Mouse (Mus musculus) T-helper 1 cell (primary cell): ENCODE measurements around the gene Akap7.

ENCODE experiments used
- in situ Hi-C: fragments of 300-600 bp; cut with MboI, MseI; formaldehyde crosslinking; loops from one replicate; pipeline ENCODE4 v1.15.1; 2025; ENCODE audit warnings: high pct_unique_total_duplicates

Akap7 gene

DNA sequence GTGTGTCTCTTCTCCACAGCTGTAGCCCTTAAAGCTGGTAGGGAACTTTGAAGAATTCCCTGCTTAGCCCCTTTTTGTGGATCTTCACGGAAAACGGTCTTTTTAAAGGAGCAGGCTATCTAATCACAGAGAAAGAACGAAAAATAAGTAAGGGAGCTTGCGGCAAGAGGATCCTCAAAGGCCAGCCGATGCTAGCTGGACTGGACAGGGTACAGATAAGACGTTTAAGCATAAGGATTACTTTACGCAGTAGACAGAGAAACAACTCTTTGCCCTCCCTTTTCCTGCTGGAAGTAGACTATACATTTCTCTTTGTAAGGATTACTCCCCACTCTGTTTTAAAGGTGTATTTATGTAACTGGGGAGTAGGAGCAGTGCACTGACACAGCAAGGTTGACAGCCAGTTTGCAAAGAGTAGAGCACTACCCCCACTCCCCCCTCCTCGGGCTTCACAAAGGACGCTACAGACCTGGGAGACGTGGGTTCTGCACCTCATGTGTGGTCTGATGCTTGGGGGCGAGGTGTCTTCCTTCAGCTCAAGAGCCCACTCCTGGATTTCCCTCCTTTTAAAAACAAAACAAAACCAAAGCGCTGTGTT is 9.9 kb downstream of the Akap7 start:
- in situ Hi-C loops = loop anchor here (5.0 kb wide), 1 partner anchor 60 kb away; the partner anchor contains the start of gene Epb41l2

GRCm38 (mm10) chr10:25296657-25297369 is 10.9 kb downstream of the Akap7 start:
- in situ Hi-C loops = loop anchor here (5.0 kb wide), 1 partner anchor 60 kb away; the partner anchor contains the start of gene Epb41l2

DNA sequence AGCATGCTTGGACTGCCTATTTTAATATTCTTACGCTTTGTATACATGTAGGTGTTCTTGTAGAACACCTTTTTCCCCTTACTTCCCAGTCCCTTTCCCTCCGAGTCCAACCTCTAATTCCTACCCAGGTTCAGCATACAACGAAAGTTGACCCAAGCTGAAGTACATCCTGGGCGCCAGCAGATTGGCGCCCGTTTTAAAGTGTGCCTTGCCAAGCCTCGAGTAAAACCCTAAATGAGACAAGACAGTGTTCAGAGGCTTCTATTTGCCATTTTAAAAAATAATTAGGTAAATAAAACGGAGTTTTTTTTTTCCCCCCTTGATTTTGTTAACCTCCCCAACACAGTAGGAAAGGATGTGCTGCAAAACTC is 11.4 kb downstream of the Akap7 start:
- in situ Hi-C loops = loop anchor here (5.0 kb wide), 1 partner anchor 61 kb away; the partner anchor contains the start of gene Epb41l2

- in situ Hi-C loops = loop anchor here (5.0 kb wide), 1 partner anchor 61 kb away; the partner anchor contains the start of gene Epb41l2
Observed at GRCm38 (mm10) chr10:25295836-25296235, 11.8 kb downstream of the Akap7 start.

- in situ Hi-C loops = loop anchor here (5.0 kb wide), 1 partner anchor 62 kb away; the partner anchor contains the start of gene Epb41l2
Observed at GRCm38 (mm10) chr10:25294999-25295398, 12.7 kb downstream of the Akap7 start.

- in situ Hi-C loops = no loop called here
Observed at GRCm38 (mm10) chr10:25293796-25294195, 13.9 kb downstream of the Akap7 start.

DNA sequence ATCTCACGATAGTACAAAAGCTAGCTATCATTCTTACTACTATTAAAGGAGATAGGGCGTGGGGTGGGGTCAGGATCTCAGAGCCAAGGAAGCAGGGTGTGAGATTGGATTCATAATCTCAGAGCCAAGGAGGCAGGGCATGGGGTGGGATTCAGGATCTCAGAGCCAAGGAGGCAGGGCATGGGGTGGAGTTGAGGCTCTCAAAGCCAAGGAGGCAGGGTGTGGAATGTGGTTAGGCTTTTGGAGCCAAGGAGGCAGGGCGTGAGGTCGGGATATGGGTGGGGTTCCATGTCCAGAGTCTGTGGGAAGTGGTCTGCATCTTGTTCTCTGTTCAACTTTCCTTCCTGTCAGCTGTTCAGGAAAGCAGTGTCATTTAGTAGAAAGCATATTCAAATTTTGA is 16.6 kb downstream of the Akap7 start:
- in situ Hi-C loops = no loop called here

DNA sequence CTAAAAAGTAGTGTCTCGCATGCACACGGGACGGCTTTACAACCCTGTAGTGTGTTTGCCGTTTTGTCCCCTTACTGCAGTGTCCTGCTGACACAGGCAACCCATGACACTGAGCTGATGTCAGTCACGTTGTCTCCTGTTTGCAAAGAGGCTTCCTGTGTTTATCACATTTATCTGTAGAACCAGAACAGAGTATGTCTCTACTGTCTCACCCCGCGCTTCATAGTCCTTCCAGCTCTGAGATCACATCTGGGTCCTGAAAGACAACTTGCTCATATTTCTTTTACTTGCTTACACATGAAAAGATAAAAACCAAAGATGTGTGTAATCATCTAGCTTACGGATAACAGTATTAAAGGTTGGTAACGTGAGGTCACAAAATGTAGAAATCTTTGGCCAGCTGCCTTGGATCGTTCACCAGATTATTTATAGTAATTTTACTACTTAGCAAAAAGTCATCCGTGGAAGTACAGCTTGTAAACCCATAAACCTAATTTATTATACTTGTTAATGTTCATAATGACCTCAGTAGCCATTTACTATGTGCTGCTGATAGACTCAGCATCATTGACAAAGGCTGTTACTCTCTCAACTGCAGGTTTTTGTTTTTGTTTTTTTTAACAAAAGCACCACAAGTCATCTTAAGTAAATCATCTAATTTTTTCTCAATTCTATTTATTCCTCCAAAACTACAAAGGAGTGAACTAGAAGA is 22.4 kb downstream of the Akap7 start:
- in situ Hi-C loops = no loop called here

GRCm38 (mm10) chr10:25284427-25285099 is 23.1 kb downstream of the Akap7 start:
- in situ Hi-C loops = no loop called here

GRCm38 (mm10) chr10:25283397-25283796 is 24.3 kb downstream of the Akap7 start:
- in situ Hi-C loops = no loop called here

- in situ Hi-C loops = no loop called here
Observed at GRCm38 (mm10) chr10:25280141-25280540, 27.5 kb downstream of the Akap7 start.

- in situ Hi-C loops = no loop called here
Observed at GRCm38 (mm10) chr10:25279406-25279805, 28.3 kb downstream of the Akap7 start.

- in situ Hi-C loops = no loop called here
Observed at GRCm38 (mm10) chr10:25275492-25275891, 32.2 kb downstream of the Akap7 start.

DNA sequence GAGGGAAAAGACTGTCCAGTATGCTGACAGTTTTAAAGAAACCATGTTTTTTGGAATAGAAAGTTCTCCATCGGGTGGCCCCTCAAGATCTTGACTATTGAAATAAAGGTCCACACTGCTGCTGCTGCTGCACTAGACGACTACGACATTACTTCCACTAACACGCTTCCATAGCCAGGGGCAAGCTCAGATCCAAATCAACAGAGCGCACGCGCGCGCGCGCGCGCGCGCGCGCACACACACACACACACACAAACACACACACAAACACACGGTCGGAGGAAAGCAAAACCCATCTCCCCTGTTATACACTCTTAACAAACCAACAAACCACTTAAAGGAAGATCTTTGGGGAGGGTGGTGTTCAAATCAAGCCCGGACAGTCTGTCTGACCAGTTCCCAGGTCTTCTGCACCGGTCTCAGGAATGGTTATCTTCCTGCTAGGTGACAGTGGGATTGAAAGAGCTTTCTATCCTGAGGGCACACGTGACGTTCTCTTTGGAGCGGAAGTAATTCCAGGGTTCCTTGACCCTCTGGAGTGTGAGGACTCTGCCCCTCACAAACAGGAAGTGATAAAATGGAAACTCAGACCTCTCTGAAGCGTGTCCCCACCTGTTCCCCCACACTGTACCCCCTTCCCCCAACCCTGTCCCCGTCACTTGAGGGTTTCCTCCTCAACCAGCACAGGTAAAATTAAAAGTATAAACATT is 32.9 kb downstream of the Akap7 start:
- in situ Hi-C loops = loop anchor here (25.0 kb wide), 1 partner anchor 863 kb away; no protein-coding TSS in a partner anchor

DNA sequence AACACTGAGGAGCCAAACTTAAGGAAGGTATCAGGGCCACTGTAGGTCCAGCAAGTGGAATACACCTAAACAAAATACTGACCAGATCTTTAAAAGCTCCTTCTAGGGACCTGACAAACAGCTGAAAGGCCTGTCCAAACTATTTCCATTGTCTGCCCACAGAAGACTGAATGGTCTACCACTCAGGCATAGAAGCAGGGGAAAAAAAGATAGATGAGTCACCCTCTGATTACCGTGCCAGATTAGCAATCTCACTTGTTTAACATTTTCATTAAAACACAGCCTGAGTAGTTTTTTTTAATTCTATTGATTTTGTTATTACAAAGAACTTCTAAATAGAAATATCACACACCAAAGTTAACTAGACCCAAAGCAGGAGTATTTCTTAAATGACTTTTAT is 33.9 kb downstream of the Akap7 start:
- in situ Hi-C loops = loop anchor here (25.0 kb wide), 1 partner anchor 864 kb away; no protein-coding TSS in a partner anchor

- in situ Hi-C loops = loop anchor here (25.0 kb wide), 1 partner anchor 866 kb away; no protein-coding TSS in a partner anchor
Observed at GRCm38 (mm10) chr10:25271756-25272155, 35.9 kb downstream of the Akap7 start.

GRCm38 (mm10) chr10:25271207-25271606 is 36.5 kb downstream of the Akap7 start:
- in situ Hi-C loops = loop anchor here (25.0 kb wide), 1 partner anchor 866 kb away; no protein-coding TSS in a partner anchor

DNA sequence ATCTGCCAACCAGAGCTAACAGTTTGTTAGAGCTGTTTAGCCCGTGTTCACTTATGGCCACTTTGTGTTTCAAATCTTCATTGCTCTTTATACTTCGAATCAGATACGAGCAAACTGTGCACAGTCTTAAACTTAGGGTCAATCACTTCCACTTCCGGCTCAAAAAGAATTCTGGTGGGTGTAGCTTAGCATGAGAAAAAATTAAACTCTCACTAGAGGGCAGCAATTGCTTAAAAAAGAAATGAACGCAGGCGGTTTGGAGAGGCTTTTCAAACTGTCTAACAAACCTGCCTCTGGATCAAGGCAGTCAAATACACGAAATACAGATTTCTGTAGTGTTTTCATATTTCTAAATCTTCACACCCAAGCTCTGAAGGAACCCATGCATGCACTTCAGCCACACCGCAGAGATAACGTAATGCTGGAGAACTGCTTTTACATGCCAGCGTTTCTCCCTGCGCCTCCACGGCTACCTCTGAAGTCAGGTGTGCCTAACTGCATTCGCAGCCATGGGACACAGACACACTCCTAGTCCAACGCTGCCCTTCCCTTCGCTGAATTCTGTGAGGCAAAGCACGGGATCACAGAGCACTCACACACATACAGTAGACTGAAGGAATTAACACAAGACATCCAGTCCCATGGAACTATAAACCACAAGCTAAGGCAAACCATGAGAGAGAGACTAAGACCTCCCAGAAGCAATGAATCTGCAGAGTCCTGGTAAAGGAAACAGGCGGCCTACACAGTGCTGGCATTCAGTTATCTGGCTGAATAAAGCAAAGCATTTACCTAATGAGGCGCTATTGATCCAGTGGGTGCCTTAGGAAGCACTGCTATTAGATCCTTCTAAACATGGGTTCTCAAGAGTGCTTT is 39.0 kb downstream of the Akap7 start:
- in situ Hi-C loops = loop anchor here (5.0 to 25.0 kb wide), 2 partner anchors 224 to 869 kb away; no protein-coding TSS in a partner anchor

DNA sequence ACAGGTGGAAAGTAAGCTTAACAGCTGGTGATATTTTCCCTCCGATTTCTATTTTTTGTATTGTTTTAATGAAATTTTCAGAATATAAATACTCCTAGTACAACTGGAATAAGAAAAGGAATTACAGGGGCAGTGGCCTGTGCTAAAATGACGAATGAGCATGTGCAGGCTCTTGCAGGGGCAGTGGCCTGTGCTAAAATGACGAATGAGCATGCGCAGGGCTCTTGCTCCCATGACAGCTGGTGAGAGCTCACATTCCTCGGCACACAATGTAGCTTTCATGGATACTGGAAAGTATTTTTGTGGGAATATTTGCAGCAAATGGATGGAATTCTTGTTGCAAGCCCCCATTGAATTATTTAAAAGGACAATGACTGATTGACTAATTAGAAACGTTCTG is 46.5 kb downstream of the Akap7 start:
- in situ Hi-C loops = loop anchor here (25.0 kb wide), 1 partner anchor 876 kb away; no protein-coding TSS in a partner anchor

GRCm38 (mm10) chr10:25260724-25261123 is 46.9 kb downstream of the Akap7 start:
- in situ Hi-C loops = loop anchor here (25.0 kb wide), 1 partner anchor 877 kb away; no protein-coding TSS in a partner anchor
